Mouse (Mus musculus) liver, embryonic 14.5 days (tissue): ENCODE data around the gene Zfp995. TPM values are rescaled to one million over a fixed set of nuclear protein-coding genes. Genes with fewer than 3 reads are reported as not detected.
"Not testable (repeated sequence)": the region's sequence is repeated elsewhere in the genome, so short reads cannot be mapped to it uniquely, and the experiment has no call there.

Experiments used
- ATAC-seq: fragments of 200-750 bp; cut with Nextera tagmentation; 2 replicates; pipeline ENCODE4 v1.8.0; 2017; ENCODE audit warnings: moderate number of reproducible peaks, mild to moderate bottlenecking, moderate library complexity; ENCODE audit not compliant: insufficient read depth
- DNase-seq, 3 experiments: peaks; one replicate each; pipeline ENCODE4 v3.0.0-alpha.2; 2012 to 2013; ENCODE audit warnings: low read depth in 3 of 3, low spot score in 3 of 3
- H3K27ac ChIP-seq: fragments of 300-500 bp; sonication (generic); 2 replicates; pipeline ENCODE4 v1.5.1; 2014; ENCODE audit warnings: moderate library complexity, mild to moderate bottlenecking, control low read depth, inconsistent platforms
- H3K27me3 ChIP-seq: fragments of 300-500 bp; sonication (generic); 2 replicates; pipeline ENCODE4 v1.6.1; 2014; ENCODE audit warnings: mild to moderate bottlenecking, low read length, moderate library complexity; ENCODE audit not compliant: control insufficient read depth, insufficient read depth
- H3K36me3 ChIP-seq: fragments of 300-500 bp; sonication (generic); replicated peaks from 2 replicates; pipeline ENCODE4 v1.6.1; 2014; ENCODE audit warnings: low read depth; ENCODE audit not compliant: control insufficient read depth, insufficient read depth
- H3K4me1 ChIP-seq, 2 experiments: fragments of 200-500 bp in 1 of 2; fragments of 300-500 bp in 1 of 2; sonication (generic) in 1 of 2; replicated peaks; 2 replicates each; pipeline ENCODE4 v1.6.1; 2012 to 2014; ENCODE audit warnings: antibody characterized with exemption in 1 of 2, inconsistent platforms in 1 of 2, low read length in 1 of 2; ENCODE audit not compliant: control insufficient read depth in 2 of 2, insufficient read depth in 2 of 2
- H3K4me2 ChIP-seq: fragments of 300-500 bp; sonication (generic); 2 replicates; pipeline ENCODE4 v1.6.1; 2014; ENCODE audit warnings: low read depth, mild to moderate bottlenecking, control low read depth, moderate library complexity
- H3K4me3 ChIP-seq, 2 experiments: fragments of 200-500 bp in 1 of 2; fragments of 300-500 bp in 1 of 2; sonication (generic) in 1 of 2; 2 replicates each; pipeline ENCODE4 v1.5.1; 2012 to 2014; ENCODE audit warnings: low read depth in 2 of 2, low read length in 2 of 2, mild to moderate bottlenecking in 2 of 2, control low read depth in 1 of 2, inconsistent platforms in 1 of 2, moderate library complexity in 1 of 2; ENCODE audit not compliant: insufficient read depth in 1 of 2
- H3K9ac ChIP-seq: fragments of 300-500 bp; sonication (generic); replicated peaks from 2 replicates; pipeline ENCODE4 v1.6.1; 2014; ENCODE audit warnings: mild to moderate bottlenecking, control low read depth, moderate library complexity
- H3K9me3 ChIP-seq: fragments of 300-500 bp; sonication (generic); 2 replicates; pipeline ENCODE4 v1.6.1; 2016; ENCODE audit warnings: low read length, mixed read lengths; ENCODE audit not compliant: control insufficient read depth
- CTCF ChIP-seq: IDR thresholded peaks from 2 replicates; pipeline ENCODE4 v1.5.1; 2016; ENCODE audit warnings: antibody characterized with exemption, low read depth, control low read depth
- EP300 ChIP-seq: IDR thresholded peaks from 2 replicates; pipeline ENCODE4 v1.6.1; 2016; ENCODE audit warnings: antibody characterized with exemption, low read depth
- WGBS: fragments of 180-500 bp; shearing (Covaris S2); extraction: QIAGEN DNeasy Blood & Tissue Kit; methylation state at CpG from one replicate; pipeline ENCODE4 v1.1.7; 2014; ENCODE audit not compliant: insufficient replicate concordance; 5-methylcytosine and 5-hydroxymethylcytosine counted together
- polyA plus RNA-seq, 2 experiments: library from polyadenylated mRNA; depleted of rRNA in 1 of 2; stranded (reverse) in 1 of 2; unstranded in 1 of 2; fragments of >200 nt; fragmentation: Nextera tagmentation in 1 of 2; extraction: Ambion mirVana in 1 of 2; gene quantifications; 2 replicates each; pipeline versions ENCODE4 v1.2.1 to v1.2.3; 2012 to 2014

Zfp995 gene
- polyA plus RNA-seq (2012; rRNA removed) (0.36 and 0.69 TPM in 2 replicates), polyA plus RNA-seq (2014; fragmentation: Nextera tagmentation; extraction: Ambion mirVana) (0.92 and 1.9 TPM in 2 replicates)

- Histone ChIP-seq H3K4me2 (peak within 1 kb of the TSS; percentile 61), H3K9ac (peak within 1 kb of the TSS; percentile 20), H3K4me3 (peak within 1 kb of the TSS; percentile 58 to 75)
- H3K9me3 ChIP-seq, H3K4me1 ChIP-seq, H3K27ac ChIP-seq, H3K36me3 ChIP-seq, H3K27me3 ChIP-seq: not testable (repeated sequence)
- ATAC-seq (peak; percentile 84), DNase-seq (peak; percentile 12 to 37 (median 24))
- WGBS = 1% methylated on average over 24 of the region's 24 CpGs
These were observed at the start of gene Zfp995 for GRCm38 (mm10) chr17:21909456-21910052. Gene Zfp995, minus strand, starts transcription at chr17:21909926.

- Histone ChIP-seq H3K27me3 (no peaks in the 10 kb centered on the region), H3K27ac (no peak overlapping the region), H3K4me3 (peak overlapping the region; percentile 58 to 75), H3K9me3 (no peaks in the 10 kb centered on the region), H3K4me2 (peak overlapping the region; percentile 61), H3K9ac (peak overlapping the region; percentile 20), H3K36me3 (no peaks in the 10 kb centered on the region), H3K4me1 (no peaks in the 10 kb centered on the region; a peak in 1 of 4 replicates)
- no peak for DNase-seq
- 17% methylated on average over 3 of the region's 3 CpGs for WGBS
- ATAC-seq = peak; percentile 45
- no peak for TF ChIP-seq CTCF
- TF ChIP-seq EP300 = no peak
These were observed 687 bp downstream of the Zfp995 start for GRCm38 (mm10) chr17:21909039-21909438.

GRCm38 (mm10) chr17:21871256-21871655, 38.5 kb downstream of the Zfp995 start:
- TF ChIP-seq CTCF (no peak), EP300 (no peak)
- no peak for ATAC-seq
- Histone ChIP-seq H3K4me2 (no peak overlapping the region), H3K4me1 (no peaks in the 10 kb centered on the region), H3K9me3 (no peaks in the 10 kb centered on the region), H3K9ac (no peak overlapping the region), H3K36me3 (no peaks in the 10 kb centered on the region), H3K27ac (no peak overlapping the region), H3K27me3 (no peaks in the 10 kb centered on the region), H3K4me3 (no peak overlapping the region)
- 66% methylated on average over 1 of the region's 1 CpGs for WGBS
- no peak for DNase-seq

GRCm38 (mm10) chr17:21846322-21846582, 63.5 kb downstream of the Zfp995 start:
- 71% methylated on average over 7 of the region's 8 CpGs for WGBS
- H3K27me3 ChIP-seq, ATAC-seq, H3K9ac ChIP-seq, H3K4me3 ChIP-seq, H3K4me1 ChIP-seq, H3K4me2 ChIP-seq, DNase-seq, H3K27ac ChIP-seq, H3K36me3 ChIP-seq, H3K9me3 ChIP-seq: not testable (repeated sequence)

GRCm38 (mm10) chr17:21845545-21846321, 64.0 kb downstream of the Zfp995 start, which contains the start of gene Zfp820:
Gene Zfp820, minus strand, starts transcription at chr17:21845772.
- Histone ChIP-seq H3K9me3 (no peaks in the 10 kb centered on the region), H3K4me1 (0 out of 4 replicates have a peak, but pooled peaks cover 0 to 2% of the 10 kb centered on the region in 2 experiments), H3K4me2 (peak within 1 kb of the TSS; percentile 61), H3K4me3 (peak within 1 kb of the TSS; percentile 62 to 81), H3K27me3 (no peaks in the 10 kb centered on the region), H3K36me3 (no peaks in the 10 kb centered on the region), H3K9ac (peak within 1 kb of the TSS; percentile 67), H3K27ac (no peak within 1 kb of the TSS)
- ATAC-seq (peak; percentile 90), DNase-seq (peak; percentile 40 to 49 (median 48))
- TF ChIP-seq EP300 (no peak), CTCF (no peak)
- 4% methylated on average over 22 of the region's 22 CpGs for WGBS
